15 mouse cellular contexts compared by ENCODE assay signal in genomic region chr4:33693441-33693840, GRCm38 (mm10).
"Had no signal": no experiment of that assay in that cellular context is flagged by ENCODE, and none has a peak within 500 bp of the region (broad histone marks: within the 10 kb centered on the region; RNA-seq: fewer than 3 reads in every experiment).

No protein-coding gene starts in this region.

- H3K9me3 ChIP-seq: neural tube, embryonic 15.5 days; stomach, embryonic 15.5 days had no signal

- H3K9ac ChIP-seq: neural tube, embryonic 15.5 days; stomach, embryonic 15.5 days had no signal

- DNase-seq: retina, postnatal 1 day; right cerebral cortex, adult 18-20 months; right cerebral cortex, postnatal 14 days; right cerebral cortex, postnatal 25 days; right cerebral cortex, postnatal 4 days; spleen, adult 18-20 months; thymus, adult 18-20 months; thymus, adult 2 months; thymus, postnatal 14 days; thymus, postnatal 25 days; thymus, postnatal 36 days; thymus, postnatal 4 days had no signal

- H3K4me2 ChIP-seq: neural tube, embryonic 15.5 days; stomach, embryonic 15.5 days had no signal

- H3K36me3 ChIP-seq: neural tube, embryonic 15.5 days; stomach, embryonic 15.5 days had no signal

- H3K27ac ChIP-seq: neural tube, embryonic 15.5 days; stomach, embryonic 15.5 days; stomach, postnatal 0 days had no signal

- H3K4me3 ChIP-seq: neural tube, embryonic 15.5 days; stomach, embryonic 15.5 days had no signal

- H3K27me3 ChIP-seq: neural tube, embryonic 15.5 days; stomach, embryonic 15.5 days had no signal

- H3K4me1 ChIP-seq: neural tube, embryonic 15.5 days; stomach, embryonic 15.5 days had no signal
